Mouse (Mus musculus): ENCODE data around the gene Acr. TPM values are rescaled to one million over a fixed set of nuclear protein-coding genes. Genes with fewer than 3 reads are reported as not detected.

Gene Acr
- polyA plus RNA-seq, 1 experiment from 2014 or later, result 0.11 TPM

DNA sequence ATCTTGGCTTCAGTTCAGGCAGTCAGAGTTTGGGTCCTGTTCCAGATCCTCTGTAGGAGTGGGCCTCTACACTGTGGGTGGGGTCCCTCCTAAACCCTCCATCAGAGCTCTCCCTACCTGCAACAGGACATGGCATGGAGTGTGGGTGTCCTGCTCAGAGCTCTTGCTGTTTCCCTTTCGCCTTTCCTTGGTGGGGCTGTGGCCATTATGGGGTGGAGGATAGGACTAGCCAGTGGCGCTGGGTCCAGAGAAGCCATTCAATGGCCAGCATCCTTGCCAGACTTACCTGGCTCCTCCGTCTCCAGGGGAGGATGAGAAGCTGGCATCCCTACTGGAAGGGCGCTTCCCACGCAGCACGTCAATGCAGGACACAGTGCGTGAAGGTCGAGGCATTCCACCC is 20.8 kb upstream of the Acr start:
- H3K27ac ChIP-seq (ENCODE audit: low read length), result no peak overlapping the region
- H3K4me3 ChIP-seq (ENCODE audit: low read length), result peak overlapping the region; percentile 34
- peaks cover 17% of the 10 kb centered on the region; the same call in 1 of the 2 replicates for H3K27me3 ChIP-seq (replicated peaks; ENCODE audit: control insufficient read depth, insufficient read depth, low read length)
- no peaks in the 10 kb centered on the region for H3K36me3 ChIP-seq (ENCODE audit: control insufficient read depth, insufficient read depth, low read length)
- peak overlapping the region; percentile 54 for H3K4me2 ChIP-seq (ENCODE audit: low read depth, low read length)
- no peak overlapping the region; the same call in 1 of the 2 replicates for H3K9ac ChIP-seq (ENCODE audit: low read depth, low read length)
- WGBS, result 60% methylated on average over 8 of the region's 8 CpGs
- 0 out of 2 replicates have a peak, but pooled peaks have one; percentile 18 for ATAC-seq
- no peaks in the 10 kb centered on the region for H3K9me3 ChIP-seq (ENCODE audit: control insufficient read depth, low read length)
- no peaks in the 10 kb centered on the region for H3K4me1 ChIP-seq (ENCODE audit: control insufficient read depth, insufficient read depth, low read length)

DNA sequence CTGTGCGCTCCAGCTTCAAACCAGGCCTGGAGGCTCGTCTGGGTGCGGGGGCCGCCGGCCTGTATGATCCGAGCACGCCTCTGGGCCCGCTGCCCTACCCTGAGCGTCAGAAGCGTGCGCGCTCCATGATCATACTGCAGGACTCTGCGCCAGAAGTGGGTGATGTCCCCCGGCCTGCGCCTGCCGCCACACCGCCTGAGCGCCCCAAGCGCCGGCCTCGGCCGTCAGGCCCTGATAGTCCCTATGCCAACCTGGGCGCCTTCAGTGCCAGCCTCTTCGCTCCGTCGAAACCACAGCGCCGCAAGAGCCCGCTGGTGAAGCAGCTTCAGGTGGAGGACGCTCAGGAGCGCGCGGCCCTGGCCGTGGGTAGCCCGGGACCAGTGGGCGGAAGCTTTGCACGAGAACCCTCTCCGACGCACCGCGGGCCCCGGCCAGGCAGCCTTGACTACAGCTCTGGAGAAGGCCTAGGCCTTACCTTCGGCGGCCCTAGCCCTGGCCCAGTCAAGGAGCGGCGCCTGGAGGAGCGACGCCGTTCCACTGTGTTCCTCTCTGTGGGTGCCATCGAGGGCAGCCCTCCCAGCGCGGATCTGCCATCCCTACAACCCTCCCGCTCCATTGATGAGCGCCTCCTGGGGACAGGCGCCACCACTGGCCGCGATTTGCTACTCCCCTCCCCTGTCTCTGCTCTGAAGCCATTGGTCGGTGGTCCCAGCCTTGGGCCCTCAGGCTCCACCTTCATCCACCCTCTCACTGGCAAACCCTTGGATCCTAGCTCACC is 20.1 kb upstream of the Acr start:
- ATAC-seq, result peak; percentile 58
- WGBS, result 24% methylated on average over 58 of the region's 58 CpGs
- no peaks in the 10 kb centered on the region for H3K4me1 ChIP-seq (ENCODE audit: control insufficient read depth, insufficient read depth, low read length)
- no peaks in the 10 kb centered on the region for H3K9me3 ChIP-seq (ENCODE audit: control insufficient read depth, low read length)
- H3K9ac ChIP-seq (ENCODE audit: low read depth, low read length), result peak overlapping the region; percentile 40
- peak overlapping the region; percentile 54 for H3K4me2 ChIP-seq (ENCODE audit: low read depth, low read length)
- H3K27me3 ChIP-seq (replicated peaks; ENCODE audit: control insufficient read depth, insufficient read depth, low read length), result peaks cover 17% of the 10 kb centered on the region; the same call in 1 of the 2 replicates
- peak overlapping the region; percentile 34 for H3K4me3 ChIP-seq (ENCODE audit: low read length)
- H3K36me3 ChIP-seq (ENCODE audit: control insufficient read depth, insufficient read depth, low read length), result no peaks in the 10 kb centered on the region
- no peak overlapping the region for H3K27ac ChIP-seq (ENCODE audit: low read length)

DNA sequence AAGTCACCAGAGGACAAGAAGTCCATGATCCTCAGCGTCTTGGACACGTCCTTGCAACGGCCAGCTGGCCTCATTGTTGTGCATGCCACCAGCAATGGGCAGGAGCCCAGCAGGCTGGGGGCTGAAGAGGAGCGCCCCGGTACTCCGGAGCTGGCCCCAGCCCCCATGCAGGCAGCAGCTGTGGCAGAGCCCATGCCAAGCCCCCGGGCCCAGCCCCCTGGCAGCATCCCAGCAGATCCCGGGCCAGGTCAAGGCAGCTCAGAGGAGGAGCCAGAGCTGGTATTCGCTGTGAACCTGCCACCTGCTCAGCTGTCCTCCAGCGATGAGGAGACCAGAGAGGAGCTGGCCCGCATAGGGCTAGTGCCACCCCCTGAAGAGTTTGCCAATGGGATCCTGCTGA is 19.3 kb upstream of the Acr start:
- ATAC-seq, result 0 out of 2 replicates have a peak, but pooled peaks have one; percentile 21
- H3K9me3 ChIP-seq (ENCODE audit: control insufficient read depth, low read length), result no peaks in the 10 kb centered on the region
- H3K9ac ChIP-seq (ENCODE audit: low read depth, low read length), result no peak overlapping the region
- H3K4me1 ChIP-seq (ENCODE audit: control insufficient read depth, insufficient read depth, low read length), result no peaks in the 10 kb centered on the region
- 49% methylated on average over 11 of the region's 11 CpGs for WGBS
- H3K4me3 ChIP-seq (ENCODE audit: low read length), result no peak overlapping the region
- H3K36me3 ChIP-seq (ENCODE audit: control insufficient read depth, insufficient read depth, low read length), result no peaks in the 10 kb centered on the region
- H3K4me2 ChIP-seq (ENCODE audit: low read depth, low read length), result 0 out of 2 replicates have a peak overlapping the region, but pooled peaks have one; percentile 54
- H3K27ac ChIP-seq (ENCODE audit: low read length), result no peak overlapping the region
- H3K27me3 ChIP-seq (replicated peaks; ENCODE audit: control insufficient read depth, insufficient read depth, low read length), result peaks cover 17% of the 10 kb centered on the region; the same call in 1 of the 2 replicates

DNA sequence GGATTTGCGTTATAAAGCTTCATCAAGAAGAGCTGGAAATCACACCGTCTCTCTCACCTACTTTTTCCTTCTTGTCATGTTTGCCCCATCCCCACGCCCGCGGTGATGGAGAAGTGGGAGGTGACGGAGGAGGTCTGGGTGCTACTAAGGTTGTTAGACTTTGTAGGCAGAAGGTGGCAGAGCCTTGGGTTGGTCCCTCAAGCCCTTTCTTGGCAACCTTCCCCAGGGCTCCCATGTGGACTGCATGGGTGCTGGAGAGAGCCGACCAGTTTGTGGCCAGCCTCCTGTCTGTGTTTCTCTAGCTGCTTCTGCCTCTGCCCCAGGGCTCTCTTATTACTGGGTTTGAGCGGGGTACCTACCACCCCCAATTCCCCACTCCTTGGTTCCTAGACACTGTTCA is 17.6 kb upstream of the Acr start:
- H3K27me3 ChIP-seq (replicated peaks; ENCODE audit: control insufficient read depth, insufficient read depth, low read length), result peaks cover 17% of the 10 kb centered on the region; the same call in 1 of the 2 replicates
- ATAC-seq, result no peak
- no peaks in the 10 kb centered on the region for H3K9me3 ChIP-seq (ENCODE audit: control insufficient read depth, low read length)
- H3K36me3 ChIP-seq (ENCODE audit: control insufficient read depth, insufficient read depth, low read length), result no peaks in the 10 kb centered on the region
- 92% methylated on average over 8 of the region's 8 CpGs for WGBS
- H3K27ac ChIP-seq (ENCODE audit: low read length), result no peak overlapping the region
- H3K9ac ChIP-seq (ENCODE audit: low read depth, low read length), result no peak overlapping the region
- H3K4me3 ChIP-seq (ENCODE audit: low read length), result no peak overlapping the region
- H3K4me1 ChIP-seq (ENCODE audit: control insufficient read depth, insufficient read depth, low read length), result no peaks in the 10 kb centered on the region
- no peak overlapping the region for H3K4me2 ChIP-seq (ENCODE audit: low read depth, low read length)

DNA sequence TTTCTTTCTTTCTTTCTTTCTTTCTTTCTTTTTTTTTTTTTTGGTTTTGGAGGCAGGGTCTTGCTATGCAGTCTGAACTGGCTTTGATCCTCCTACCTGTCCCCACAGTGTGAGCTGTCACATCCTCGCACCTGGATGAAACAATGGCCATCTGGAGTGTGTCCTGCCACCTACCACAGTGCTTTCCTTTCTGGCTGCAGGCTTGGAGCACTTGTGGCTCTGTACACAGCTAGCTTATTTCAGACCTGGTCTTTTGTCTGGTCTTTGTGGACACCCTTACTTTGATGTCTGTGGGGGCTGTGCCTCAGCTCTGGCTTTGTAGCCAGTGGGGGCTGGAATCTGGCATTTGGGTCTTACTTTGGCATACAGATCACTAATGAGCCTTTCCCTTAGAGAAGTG is 16.4 kb upstream of the Acr start:
- 84% methylated on average over 1 of the region's 1 CpGs for WGBS
- H3K4me1 ChIP-seq (ENCODE audit: control insufficient read depth, insufficient read depth, low read length), result no peaks in the 10 kb centered on the region
- H3K9me3 ChIP-seq (ENCODE audit: control insufficient read depth, low read length), result no peaks in the 10 kb centered on the region
- no peak overlapping the region for H3K9ac ChIP-seq (ENCODE audit: low read depth, low read length)
- no peak overlapping the region for H3K4me2 ChIP-seq (ENCODE audit: low read depth, low read length)
- no peak for ATAC-seq
- peaks cover 17% of the 10 kb centered on the region; the same call in 1 of the 2 replicates for H3K27me3 ChIP-seq (replicated peaks; ENCODE audit: control insufficient read depth, insufficient read depth, low read length)
- H3K36me3 ChIP-seq (ENCODE audit: control insufficient read depth, insufficient read depth, low read length), result no peaks in the 10 kb centered on the region
- H3K27ac ChIP-seq (ENCODE audit: low read length), result no peak overlapping the region
- H3K4me3 ChIP-seq (ENCODE audit: low read length), result no peak overlapping the region

DNA sequence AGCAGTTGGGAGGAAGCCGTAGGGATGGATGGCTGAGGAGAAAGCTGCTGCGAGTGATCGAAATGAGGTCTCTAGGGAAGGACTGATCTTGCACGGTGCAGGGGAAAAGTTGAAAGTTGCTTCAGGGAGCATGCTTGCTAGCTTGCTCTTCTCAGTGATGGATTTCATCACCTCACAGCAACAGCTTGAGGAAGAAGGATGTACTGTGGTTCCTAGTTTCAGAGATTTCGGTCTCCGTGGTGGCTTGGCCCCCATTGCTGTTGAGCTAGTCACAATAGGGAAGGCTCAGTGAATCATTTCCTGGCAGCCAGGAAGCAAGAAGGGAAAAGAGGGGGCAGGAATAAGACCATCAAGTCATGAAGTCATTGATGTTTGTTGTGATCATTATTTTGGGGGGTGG is 12.5 kb upstream of the Acr start:
- 88% methylated on average over 6 of the region's 6 CpGs for WGBS
- H3K27ac ChIP-seq (ENCODE audit: low read length), result no peak overlapping the region

DNA sequence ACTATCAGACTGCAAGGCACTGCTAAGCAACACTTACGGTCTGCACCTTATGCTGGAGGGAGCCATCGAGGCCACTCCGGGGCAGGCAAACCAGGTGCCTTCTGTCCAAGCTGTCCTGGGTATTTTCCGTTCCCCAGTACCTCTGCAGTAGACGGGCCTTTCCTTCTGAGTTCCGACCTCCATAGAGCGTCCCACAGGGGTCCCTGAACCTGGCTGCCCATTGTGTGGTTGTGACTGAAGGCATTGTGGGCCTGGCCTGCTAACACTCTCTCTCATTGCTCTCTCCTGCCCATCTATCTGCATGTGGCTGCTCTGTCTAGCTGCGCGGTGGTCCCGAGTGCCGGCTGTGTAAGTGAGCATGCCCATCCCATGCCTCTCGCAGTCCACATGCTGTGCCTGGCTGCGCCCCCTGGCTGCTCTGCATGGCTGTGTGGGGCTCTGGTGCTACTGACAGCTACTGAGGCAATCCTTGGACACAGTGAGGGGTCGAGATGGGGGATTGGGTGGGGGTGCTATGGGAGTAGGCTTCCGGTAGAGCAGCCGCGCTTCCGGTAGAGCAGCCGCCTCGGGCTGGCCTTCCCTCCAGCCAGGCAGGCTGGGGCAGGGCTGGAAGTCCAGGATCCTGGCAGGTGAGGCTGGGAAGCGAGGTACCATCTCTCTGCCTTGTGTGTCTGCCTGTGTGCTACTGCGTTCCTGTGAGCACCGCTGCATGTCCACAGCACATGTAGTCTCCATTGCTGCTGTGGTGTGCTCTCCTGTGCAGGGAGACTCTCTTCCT is 11.5 kb upstream of the Acr start:
- Histone ChIP-seq H3K36me3 (ENCODE audit: control insufficient read depth, insufficient read depth, low read length) (no peaks in the 10 kb centered on the region), H3K4me1 (ENCODE audit: control insufficient read depth, insufficient read depth, low read length) (peaks cover 13% of the 10 kb centered on the region; the same call in 1 of the 2 replicates), H3K9ac (ENCODE audit: low read depth, low read length) (no peak overlapping the region), H3K27ac (ENCODE audit: low read length) (no peak overlapping the region), H3K4me2 (ENCODE audit: low read depth, low read length) (peak overlapping the region; percentile 27; the same call in 1 of the 2 replicates), H3K9me3 (ENCODE audit: control insufficient read depth, low read length) (no peaks in the 10 kb centered on the region), H3K27me3 (replicated peaks; ENCODE audit: control insufficient read depth, insufficient read depth, low read length) (peaks cover 21% of the 10 kb centered on the region), H3K4me3 (ENCODE audit: low read length) (peak overlapping the region; percentile 5; the same call in 1 of the 2 replicates)
- WGBS, result 31% methylated on average over 23 of the region's 23 CpGs
- peak; percentile 39; the same call in 1 of the 2 replicates for ATAC-seq

More for the DNA sequence above, 12.5 kb upstream of the Acr start:
- Histone ChIP-seq H3K9ac (ENCODE audit: low read depth, low read length) (no peak overlapping the region), H3K9me3 (ENCODE audit: control insufficient read depth, low read length) (no peaks in the 10 kb centered on the region), H3K4me1 (ENCODE audit: control insufficient read depth, insufficient read depth, low read length) (peaks cover 13% of the 10 kb centered on the region; the same call in 1 of the 2 replicates), H3K27me3 (replicated peaks; ENCODE audit: control insufficient read depth, insufficient read depth, low read length) (peaks cover 21% of the 10 kb centered on the region), H3K4me3 (ENCODE audit: low read length) (no peak overlapping the region), H3K36me3 (ENCODE audit: control insufficient read depth, insufficient read depth, low read length) (no peaks in the 10 kb centered on the region), H3K4me2 (ENCODE audit: low read depth, low read length) (no peak overlapping the region)
- ATAC-seq, result no peak

DNA sequence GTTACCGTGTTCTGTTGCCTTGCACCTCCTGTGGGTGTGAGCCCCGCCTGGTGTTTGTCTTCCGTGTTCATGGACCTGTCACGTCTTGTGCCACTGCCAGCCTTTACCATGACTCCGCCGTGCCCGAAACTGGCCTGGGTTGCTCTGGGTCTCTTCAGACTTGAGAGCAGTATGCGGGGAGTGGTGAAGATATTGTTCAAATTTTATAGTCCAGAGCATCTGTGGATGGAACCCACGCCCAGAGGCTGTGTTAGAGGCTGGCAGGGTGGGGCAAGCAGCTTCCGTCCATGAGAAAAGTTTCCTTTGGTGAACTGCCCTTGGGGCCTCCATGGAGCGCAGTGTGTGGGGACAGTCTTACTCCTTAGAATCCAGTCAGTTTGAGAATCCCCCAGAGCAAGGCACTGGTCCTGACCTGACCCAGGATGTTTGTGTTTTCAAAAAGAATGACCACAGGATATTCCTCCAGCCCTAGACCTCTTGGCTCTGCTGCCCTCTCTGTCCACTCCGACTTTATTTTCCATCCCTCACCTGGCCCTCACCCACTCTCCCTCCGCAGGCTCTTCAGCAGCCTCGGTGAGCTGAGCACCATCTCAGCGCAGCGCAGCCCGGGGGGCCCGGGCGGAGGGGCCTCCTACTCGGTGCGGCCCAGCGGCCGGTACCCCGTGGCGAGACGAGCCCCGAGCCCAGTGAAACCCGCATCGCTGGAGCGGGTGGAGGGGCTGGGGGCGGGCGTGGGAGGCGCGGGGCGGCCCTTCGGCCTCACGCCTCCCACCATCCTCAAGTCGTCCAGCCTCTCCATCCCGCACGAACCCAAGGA is 10.7 kb upstream of the Acr start:
- peak overlapping the region; percentile 12 for H3K4me3 ChIP-seq (ENCODE audit: low read length)
- H3K9ac ChIP-seq (ENCODE audit: low read depth, low read length), result no peak overlapping the region
- peak overlapping the region; percentile 40 for H3K4me2 ChIP-seq (ENCODE audit: low read depth, low read length)
- peak; percentile 30; the same call in 1 of the 2 replicates for ATAC-seq
- H3K36me3 ChIP-seq (ENCODE audit: control insufficient read depth, insufficient read depth, low read length), result no peaks in the 10 kb centered on the region
- peaks cover 13% of the 10 kb centered on the region; the same call in 1 of the 2 replicates for H3K4me1 ChIP-seq (ENCODE audit: control insufficient read depth, insufficient read depth, low read length)
- WGBS, result 12% methylated on average over 36 of the region's 40 CpGs
- peaks cover 21% of the 10 kb centered on the region for H3K27me3 ChIP-seq (replicated peaks; ENCODE audit: control insufficient read depth, insufficient read depth, low read length)
- no peaks in the 10 kb centered on the region for H3K9me3 ChIP-seq (ENCODE audit: control insufficient read depth, low read length)
- H3K27ac ChIP-seq (ENCODE audit: low read length), result no peak overlapping the region
